Mouse (Mus musculus): ENCODE data around the gene Lrrc4.

Gene Lrrc4

DNA sequence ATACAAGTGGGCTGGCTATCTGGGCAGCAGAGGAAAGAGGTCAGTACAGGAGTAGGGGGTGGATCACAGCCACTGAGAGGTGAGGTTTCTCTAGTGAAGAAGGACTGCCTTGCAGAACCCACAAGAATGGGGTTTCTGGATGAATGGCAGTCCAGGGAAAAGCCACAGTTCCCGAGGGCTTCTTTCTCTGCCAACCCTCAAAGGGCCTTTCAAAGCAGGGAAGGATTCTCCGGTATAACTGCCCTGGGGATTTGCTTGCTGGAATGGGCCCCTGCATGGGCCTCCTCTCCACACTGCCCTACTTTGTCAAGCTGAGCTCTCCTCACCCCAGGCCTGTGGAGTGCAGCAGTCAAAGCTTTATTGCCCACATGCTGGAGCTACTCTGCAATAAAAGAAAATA is 22.1 kb upstream of the Lrrc4 start:
- no peak for DNase-seq

GRCm38 (mm10) chr6:28853164-28853563 is 21.6 kb upstream of the Lrrc4 start:
- DNase-seq, result no peak

GRCm38 (mm10) chr6:28852342-28852741 is 20.8 kb upstream of the Lrrc4 start:
- DNase-seq, result no peak

- no peak for DNase-seq
Observed at GRCm38 (mm10) chr6:28850326-28850900, 18.9 kb upstream of the Lrrc4 start.

GRCm38 (mm10) chr6:28849317-28849716 is 17.8 kb upstream of the Lrrc4 start:
- DNase-seq, result no peak

DNA sequence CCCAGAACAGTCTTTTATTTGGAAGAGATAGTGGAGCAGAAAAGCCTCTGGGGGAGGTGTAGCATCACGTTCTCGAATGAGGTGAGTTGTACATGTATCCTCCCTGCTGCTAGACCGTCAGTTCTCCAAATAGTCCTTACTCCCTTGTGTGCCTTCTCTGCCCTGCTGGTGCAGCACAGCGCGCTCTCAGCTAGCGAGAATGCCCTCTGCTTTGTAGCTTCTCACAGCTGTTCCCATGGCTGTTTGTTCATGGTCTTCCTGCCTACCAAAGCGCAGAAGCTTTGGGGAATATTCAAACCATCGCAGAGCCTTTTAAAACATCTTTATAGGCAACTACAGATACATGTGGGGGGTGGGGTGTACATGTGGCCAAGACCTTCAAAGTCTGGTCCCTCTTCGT is 17.3 kb upstream of the Lrrc4 start:
- DNase-seq, result no peak

- DNase-seq, result no peak
Observed at GRCm38 (mm10) chr6:28848285-28848794, 16.8 kb upstream of the Lrrc4 start.

DNA sequence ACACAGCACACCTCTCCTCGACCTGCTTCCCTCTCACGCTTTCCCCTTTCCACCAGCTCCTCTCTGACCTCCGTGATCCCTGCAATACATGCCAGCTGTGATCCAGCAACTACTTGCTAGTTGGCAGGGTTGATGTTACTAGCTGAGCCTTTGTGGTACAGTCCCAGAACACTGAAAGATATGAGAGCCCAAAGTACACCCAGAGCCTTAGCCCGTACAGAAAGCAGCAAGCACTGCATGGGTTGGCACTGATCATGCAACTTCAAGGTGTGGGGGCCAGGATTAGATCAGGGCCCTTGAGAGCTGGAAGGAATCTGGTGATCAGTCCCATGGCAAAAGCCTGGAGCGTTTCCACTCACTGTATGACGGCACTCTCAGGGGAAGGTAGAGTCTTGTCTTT is 16.1 kb upstream of the Lrrc4 start:
- DNase-seq, result no peak

GRCm38 (mm10) chr6:28845610-28846009 is 14.1 kb upstream of the Lrrc4 start:
- no peak for DNase-seq

DNA sequence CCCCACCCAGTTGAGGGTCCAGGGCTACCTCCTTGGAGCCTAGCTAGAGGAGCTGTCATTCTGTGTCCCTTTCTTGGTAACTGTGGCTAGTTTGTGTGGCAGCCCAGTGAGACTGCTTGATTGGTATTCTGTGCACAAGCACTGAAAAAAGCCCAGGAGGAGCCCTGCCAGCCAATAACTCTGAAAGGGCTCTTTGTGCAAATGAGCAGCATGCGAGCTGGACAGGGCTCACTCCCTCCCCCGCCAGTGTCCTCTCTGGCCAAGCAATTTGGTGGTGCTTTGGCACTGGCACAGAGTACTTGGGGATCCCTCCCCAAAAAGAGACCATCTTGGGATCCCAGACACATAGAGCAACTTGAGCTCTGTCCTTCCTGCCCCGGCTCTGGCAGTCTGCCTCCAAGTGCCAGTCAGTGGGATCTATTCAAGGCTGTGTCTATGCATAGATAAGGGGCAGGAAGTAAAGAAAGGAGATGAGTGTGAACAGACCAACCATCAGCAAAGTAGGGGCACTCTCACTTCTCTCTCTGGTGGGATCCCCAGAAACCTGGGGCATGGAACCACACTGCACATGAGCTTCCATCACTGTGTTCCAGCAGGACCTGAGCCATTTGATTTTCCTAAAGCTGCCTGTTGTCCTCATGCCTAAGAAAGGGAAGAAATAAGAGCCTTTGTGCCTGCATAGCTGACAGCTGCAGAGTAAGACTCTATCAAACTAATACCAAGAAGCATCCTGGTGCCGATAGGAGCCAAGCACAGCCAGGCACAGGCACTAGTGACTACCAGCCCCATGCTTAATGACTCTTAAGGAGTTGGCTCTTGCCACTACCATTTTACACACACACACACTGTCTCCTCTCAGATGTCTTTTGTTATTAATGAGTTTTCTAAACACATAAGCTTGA is 11.1 kb upstream of the Lrrc4 start:
- no peak for DNase-seq

GRCm38 (mm10) chr6:28841569-28841968 is 10.0 kb upstream of the Lrrc4 start:
- no peak for DNase-seq

GRCm38 (mm10) chr6:28836600-28836999 is 5.1 kb upstream of the Lrrc4 start:
- no peak for DNase-seq

- no peak for DNase-seq
Observed at GRCm38 (mm10) chr6:28834046-28834445, 2.5 kb upstream of the Lrrc4 start.

- DNase-seq, result peak in 1 of 2 experiments; percentile 9
Observed at GRCm38 (mm10) chr6:28833380-28833822, 1.9 kb upstream of the Lrrc4 start.

GRCm38 (mm10) chr6:28832751-28833291 is 1.3 kb upstream of the Lrrc4 start:
- peak; percentile 13 to 30 for DNase-seq

DNA sequence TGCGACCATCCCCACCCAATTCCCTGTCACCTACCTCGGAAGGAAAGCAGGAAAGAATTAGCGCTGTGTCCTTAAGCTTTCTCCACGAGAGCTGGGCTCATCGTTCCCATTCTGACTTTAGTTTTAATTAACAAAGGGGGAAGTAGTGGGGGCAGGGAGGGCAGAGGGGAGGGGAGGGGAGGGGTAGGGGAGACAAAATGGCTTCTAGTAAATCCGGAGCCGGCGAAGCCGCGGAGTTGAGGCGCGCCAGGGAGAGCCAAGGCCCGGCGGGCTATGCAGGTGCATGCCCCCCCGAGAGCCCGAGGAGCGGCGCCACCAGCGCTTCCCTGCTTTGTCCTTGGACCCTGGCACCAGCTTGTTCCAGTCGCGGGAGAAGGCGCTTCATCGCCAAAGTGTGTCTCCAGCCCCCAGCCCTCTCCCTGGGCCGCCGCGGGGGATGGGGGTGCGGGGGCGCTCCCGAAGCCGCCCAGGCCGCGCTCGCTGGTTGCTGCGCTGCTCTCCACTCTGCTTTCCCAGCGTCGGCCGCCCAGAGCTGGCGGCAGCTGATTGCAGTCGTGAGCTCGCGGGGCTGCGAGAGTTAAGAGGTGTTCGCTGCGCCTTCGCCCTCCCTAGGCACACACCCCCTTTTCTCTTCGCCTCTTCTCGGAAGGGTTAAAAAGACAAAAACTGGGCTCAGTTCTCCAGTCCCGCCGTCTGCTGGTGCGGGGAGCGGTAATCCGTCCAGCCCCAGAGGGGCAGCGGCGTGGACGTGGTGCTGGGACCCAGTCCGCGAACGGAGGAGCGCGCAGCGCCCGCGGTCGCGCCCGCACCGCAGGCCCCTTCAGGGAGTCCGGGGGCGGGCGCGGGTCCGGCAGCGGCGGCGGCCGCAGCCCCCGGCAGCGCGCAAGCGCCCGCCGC is 555 bp upstream of the Lrrc4 start:
- peak; percentile 11 to 45 for DNase-seq

- no peak for DNase-seq
Observed at GRCm38 (mm10) chr6:28830306-28830705, 1.2 kb downstream of the Lrrc4 start.

DNA sequence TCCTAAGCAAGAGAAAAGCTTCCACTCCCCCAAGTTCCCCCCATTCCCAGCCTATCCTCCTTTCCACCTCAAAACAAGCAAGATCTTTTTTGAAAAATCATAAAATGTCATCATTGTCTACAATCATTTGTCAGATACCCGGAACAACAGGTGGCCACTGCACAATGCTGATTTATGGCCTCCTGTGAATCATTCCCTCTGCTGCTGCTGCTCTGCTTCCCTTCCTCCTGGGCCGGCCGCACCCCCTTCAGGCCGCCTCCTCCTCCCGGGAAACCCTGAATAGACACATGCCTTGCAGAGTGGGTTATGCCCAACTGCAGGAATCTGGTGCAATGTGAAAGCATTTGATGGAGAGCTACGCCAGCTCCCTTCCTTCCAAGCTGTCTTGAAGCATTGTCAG is 3.0 kb downstream of the Lrrc4 start:
- no peak for DNase-seq

DNA sequence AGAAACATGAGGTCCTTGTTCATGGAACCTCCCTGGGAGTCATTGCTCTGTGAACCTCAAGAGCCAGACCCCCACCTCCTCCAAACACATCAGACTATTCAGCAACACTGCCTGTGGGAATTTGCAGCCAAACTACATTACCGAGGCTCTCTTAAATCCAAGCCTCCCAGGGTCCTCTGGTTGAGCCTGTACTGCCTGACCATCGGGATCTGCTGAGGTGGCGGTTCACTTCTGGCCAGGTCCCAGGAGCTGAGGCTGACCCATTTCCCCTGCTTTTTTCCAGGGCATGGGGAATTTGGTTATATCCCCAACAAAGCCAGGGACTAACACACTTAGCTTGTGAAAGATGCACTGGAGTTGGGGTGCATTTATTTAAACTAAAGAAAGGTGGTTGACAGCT is 4.0 kb downstream of the Lrrc4 start:
- DNase-seq, result no peak

- no peak for DNase-seq
Observed at GRCm38 (mm10) chr6:28826689-28827389, 4.7 kb downstream of the Lrrc4 start.

- DNase-seq, result no peak
Observed at GRCm38 (mm10) chr6:28825894-28826293, 5.7 kb downstream of the Lrrc4 start.

- no peak for DNase-seq
Observed at GRCm38 (mm10) chr6:28823802-28824201, 7.7 kb downstream of the Lrrc4 start.
